Mouse (Mus musculus): ENCODE measurements around the gene Tram1l1.
"Not testable (repeated sequence)": the region's sequence is repeated elsewhere in the genome, so short reads cannot be mapped to it uniquely, and the experiment has no call there.

Gene Tram1l1

GRCm38 (mm10) chr3:124320821-124321576 is at the start of gene Tram1l1:
Gene Tram1l1, plus strand, starts transcription at chr3:124320855.
- DNase-seq (ENCODE audit: extremely low spot score): peak; percentile 84

GRCm38 (mm10) chr3:124271229-124271628 is 49.4 kb upstream of the Tram1l1 start:
- DNase-seq (ENCODE audit: extremely low spot score): no peak

GRCm38 (mm10) chr3:124271668-124272067 is 49.0 kb upstream of the Tram1l1 start:
- no peak for DNase-seq (ENCODE audit: extremely low spot score)

GRCm38 (mm10) chr3:124272465-124273089 is 48.1 kb upstream of the Tram1l1 start:
- no peak for DNase-seq (ENCODE audit: extremely low spot score)

- DNase-seq (ENCODE audit: extremely low spot score): peak; percentile 47
Measured at GRCm38 (mm10) chr3:124274928-124275609, 45.6 kb upstream of the Tram1l1 start.

- not testable (repeated sequence) for DNase-seq (ENCODE audit: extremely low spot score)
Measured at GRCm38 (mm10) chr3:124288936-124289335, 31.7 kb upstream of the Tram1l1 start.

- DNase-seq (ENCODE audit: extremely low spot score): no peak
Measured at GRCm38 (mm10) chr3:124319254-124319653, 1.4 kb upstream of the Tram1l1 start.

GRCm38 (mm10) chr3:124320398-124320797 is 257 bp upstream of the Tram1l1 start:
- DNase-seq (ENCODE audit: extremely low spot score): no peak

GRCm38 (mm10) chr3:124346445-124346844 is 25.8 kb downstream of the Tram1l1 start:
- no peak for DNase-seq (ENCODE audit: extremely low spot score)

- no peak for DNase-seq (ENCODE audit: extremely low spot score)
Measured at GRCm38 (mm10) chr3:124357533-124357932, 36.9 kb downstream of the Tram1l1 start.

GRCm38 (mm10) chr3:124372031-124372430 is 51.4 kb downstream of the Tram1l1 start:
- DNase-seq (ENCODE audit: extremely low spot score): no peak

All from embryo, embryonic 9.5 days (tissue).